Mouse (Mus musculus) CH12.LX (cell line): ENCODE results near the gene Gnl3l.

Source experiments
- CTCF ChIP-seq, 2 experiments: IDR thresholded peaks in 1 of 2; conservative IDR thresholded peaks in 1 of 2; 2 replicates each; pipeline ENCODE4 v1.5.1; 2011 to 2012; ENCODE audit warnings: low read depth in 2 of 2, low read length in 2 of 2, improper control_type of control experiment in 1 of 2, inconsistent platforms in 1 of 2, mild to moderate bottlenecking in 1 of 2, moderate library complexity in 1 of 2
- EP300 ChIP-seq: IDR thresholded peaks from 2 replicates; pipeline ENCODE4 v1.6.1; 2011; ENCODE audit warnings: low read length, improper control_type of control experiment
- HCFC1 ChIP-seq: IDR thresholded peaks from 2 replicates; pipeline ENCODE4 v1.6.1; 2012; ENCODE audit warnings: low read depth, mild to moderate bottlenecking, inconsistent platforms, low read length, improper control_type of control experiment
- MAFK ChIP-seq: IDR thresholded peaks from 2 replicates; pipeline ENCODE4 v1.6.1; 2011; ENCODE audit warnings: low read length, improper control_type of control experiment; ENCODE audit not compliant: insufficient replicate concordance
- TBP ChIP-seq: conservative IDR thresholded peaks from 2 replicates; pipeline ENCODE4 v1.6.1; 2011; ENCODE audit warnings: low read depth, low read length, improper control_type of control experiment
- ZC3H11A ChIP-seq: IDR thresholded peaks from 2 replicates; pipeline ENCODE4 v1.6.1; 2012; ENCODE audit warnings: low read depth, mild to moderate bottlenecking, inconsistent platforms, low read length, improper control_type of control experiment

DNA sequence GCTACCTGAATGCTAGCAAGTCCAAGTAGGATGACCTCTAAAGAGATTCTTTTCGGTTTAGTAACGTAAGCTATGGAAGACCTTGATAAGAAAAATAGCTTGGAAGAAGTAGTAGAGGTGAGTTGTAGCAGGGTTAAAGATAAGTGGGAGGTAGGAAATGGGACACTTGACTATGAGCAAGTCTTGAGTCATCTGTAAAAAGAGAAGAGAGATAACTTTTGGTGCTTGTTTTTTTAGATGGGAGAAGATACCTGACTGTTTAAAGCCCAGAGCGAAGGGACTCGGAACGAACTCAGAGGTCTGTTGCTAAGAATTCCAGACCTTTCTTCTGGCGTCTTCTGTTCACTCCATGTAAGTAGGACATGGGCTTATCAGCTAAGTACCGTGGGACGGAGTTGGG, 28.7 kb upstream of the Gnl3l start, which contains the start of gene Fgd1:
- no peak for TF ChIP-seq EP300
- TF ChIP-seq TBP = no peak
- TF ChIP-seq MAFK = no peak
- no peak for TF ChIP-seq HCFC1
- no peak for TF ChIP-seq ZC3H11A
- no peak for TF ChIP-seq CTCF (conservative IDR thresholded peaks at IDR 0.05 in 1 of 2, IDR thresholded peaks at IDR 0.05 in 1 of 2; ENCODE audit: low read depth in 2 of 2, low read length in 2 of 2)
